Mouse (Mus musculus): ENCODE measurements around the gene Xpo5.

- TF ChIP-seq POLR2A (IDR thresholded peaks at IDR 0.05; ENCODE audit: borderline replicate concordance, extremely low read depth, insufficient read depth, insufficient read length, poor library complexity, severe bottlenecking) (no peak), CTCF (IDR thresholded peaks at IDR 0.05; ENCODE audit: borderline replicate concordance, extremely low read depth, insufficient read depth, insufficient read length) (peak; percentile 49; the same call in 1 of the 2 replicates)
Observed at GRCm38 (mm10) chr17:46160090-46160662, 42.4 kb upstream of the Xpo5 start.

Data from brain, embryonic 14.5 days (tissue).